Mouse (Mus musculus) left cerebral cortex, adult 8-10 months (tissue): ENCODE measurements around the gene Ccdc15. TPM values are rescaled to one million over a fixed set of nuclear protein-coding genes. Genes with fewer than 3 reads are reported as not detected.
"Not testable (repeated sequence)": the region's sequence is repeated elsewhere in the genome, so short reads cannot be mapped to it uniquely, and the experiment has no call there.

Experiments used
- DNase-seq, 2 experiments: peaks; one replicate each; pipeline ENCODE4 v3.0.0; 2022; ENCODE audit warnings: low spot score in 2 of 2
- total RNA-seq, 4 experiments: library from RNA; stranded (reverse); gene quantifications; 2 replicates each; pipeline ENCODE4 v1.2.4; 2022

Gene Ccdc15
- total RNA-seq, 4 experiments from 2014 or later = 2.6 to 4.1 (median 3.0) TPM

GRCm38 (mm10) chr9:37351266-37351665 is 3.0 kb upstream of the Ccdc15 start:
- DNase-seq = no peak

- no peak for DNase-seq
These were observed 818 bp upstream of the Ccdc15 start for GRCm38 (mm10) chr9:37349050-37349449.

GRCm38 (mm10) chr9:37347184-37347987 is 846 bp downstream of the Ccdc15 start:
- DNase-seq = no peak

GRCm38 (mm10) chr9:37345406-37345805 is 2.8 kb downstream of the Ccdc15 start:
- DNase-seq = no peak

- DNase-seq = no peak
These were observed 18.8 kb downstream of the Ccdc15 start for GRCm38 (mm10) chr9:37329456-37329855.

GRCm38 (mm10) chr9:37301720-37302119 is 46.5 kb downstream of the Ccdc15 start:
- no peak for DNase-seq

- not testable (repeated sequence) for DNase-seq
These were observed 47.7 kb downstream of the Ccdc15 start for GRCm38 (mm10) chr9:37300501-37300900.

GRCm38 (mm10) chr9:37295586-37295985 is 52.6 kb downstream of the Ccdc15 start:
- no peak for DNase-seq

GRCm38 (mm10) chr9:37266622-37267021 is 81.6 kb downstream of the Ccdc15 start:
- DNase-seq = no peak

GRCm38 (mm10) chr9:37255889-37256225 is 92.4 kb downstream of the Ccdc15 start:
- DNase-seq = peak in 1 of 2 experiments; percentile 35

- peak; percentile 34 to 86 for DNase-seq
These were observed 92.9 kb downstream of the Ccdc15 start, which contains the start of gene Slc37a2 for GRCm38 (mm10) chr9:37255149-37255888. Gene Slc37a2 (minus strand): TSS chr9:37255738.

- DNase-seq = no peak
These were observed 93.6 kb downstream of the Ccdc15 start for GRCm38 (mm10) chr9:37254531-37255110.

GRCm38 (mm10) chr9:37250631-37251030 is 97.6 kb downstream of the Ccdc15 start:
- DNase-seq = no peak

- no peak for DNase-seq
These were observed 98.3 kb downstream of the Ccdc15 start for GRCm38 (mm10) chr9:37249976-37250375.

GRCm38 (mm10) chr9:37248381-37248906 is 99.8 kb downstream of the Ccdc15 start:
- DNase-seq = no peak

GRCm38 (mm10) chr9:37247429-37247828 is 100.8 kb downstream of the Ccdc15 start:
- no peak for DNase-seq

GRCm38 (mm10) chr9:37245810-37246209 is 102.4 kb downstream of the Ccdc15 start:
- no peak for DNase-seq

- no peak for DNase-seq
These were observed 102.8 kb downstream of the Ccdc15 start for GRCm38 (mm10) chr9:37245404-37245803.

- no peak for DNase-seq
These were observed 103.6 kb downstream of the Ccdc15 start for GRCm38 (mm10) chr9:37244600-37244999.

GRCm38 (mm10) chr9:37242764-37243163 is 105.5 kb downstream of the Ccdc15 start:
- DNase-seq = no peak

- DNase-seq = no peak
These were observed 112.1 kb downstream of the Ccdc15 start for GRCm38 (mm10) chr9:37235951-37236737.
